Mouse (Mus musculus): ENCODE results near the gene Lgals9. TPM values are rescaled to one million over a fixed set of nuclear protein-coding genes. Genes with fewer than 3 reads are reported as not detected.

Lgals9 gene
- total RNA-seq, 2 experiments from 2014 or later: 73.6 to 478 TPM

DNA sequence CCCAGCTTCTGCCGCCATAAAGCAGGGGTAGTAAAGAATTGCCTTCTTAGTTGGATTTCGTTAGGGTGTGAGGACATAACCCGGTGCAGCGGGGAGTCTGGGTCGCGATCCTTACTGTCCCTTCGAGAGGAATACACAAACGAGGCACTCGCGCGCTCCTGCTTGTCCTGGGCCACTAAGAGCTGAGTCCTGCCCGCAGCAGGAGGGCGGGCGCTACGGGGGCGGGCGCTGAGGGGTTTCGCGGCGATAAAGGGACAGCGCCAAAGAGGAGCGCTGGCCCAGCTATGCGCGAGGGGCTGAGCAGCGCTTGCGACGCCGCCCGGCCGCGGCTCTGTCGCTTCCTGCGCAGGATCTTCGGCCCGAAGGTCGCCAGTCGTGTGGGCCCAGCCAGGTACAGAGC is 59.8 kb downstream of the Lgals9 start:
- peak; percentile 26; the same call in 1 of the 2 replicates for ATAC-seq (replicated peaks; ENCODE audit: poor library complexity)

DNA sequence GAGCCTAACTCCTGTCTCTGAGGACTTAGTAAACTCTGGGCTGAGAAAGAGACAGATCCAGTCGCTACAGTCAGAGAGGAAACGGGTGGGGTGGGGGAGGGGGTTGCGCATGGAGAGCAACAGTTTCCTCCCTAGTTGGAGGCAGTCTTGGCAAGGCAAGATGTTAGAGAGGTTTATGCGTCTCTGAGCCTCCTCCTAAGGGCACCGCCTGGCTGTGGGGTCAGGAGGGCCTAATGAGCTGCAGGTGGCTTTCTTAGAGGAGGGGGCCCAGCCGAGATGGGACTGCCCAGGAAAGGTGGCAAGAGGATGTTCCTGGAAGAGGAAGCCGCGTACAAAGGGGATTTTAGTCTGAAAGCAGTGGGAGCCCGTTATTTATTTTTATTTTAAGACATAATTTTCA is 60.6 kb downstream of the Lgals9 start:
- no peak for ATAC-seq (replicated peaks; ENCODE audit: poor library complexity)

DNA sequence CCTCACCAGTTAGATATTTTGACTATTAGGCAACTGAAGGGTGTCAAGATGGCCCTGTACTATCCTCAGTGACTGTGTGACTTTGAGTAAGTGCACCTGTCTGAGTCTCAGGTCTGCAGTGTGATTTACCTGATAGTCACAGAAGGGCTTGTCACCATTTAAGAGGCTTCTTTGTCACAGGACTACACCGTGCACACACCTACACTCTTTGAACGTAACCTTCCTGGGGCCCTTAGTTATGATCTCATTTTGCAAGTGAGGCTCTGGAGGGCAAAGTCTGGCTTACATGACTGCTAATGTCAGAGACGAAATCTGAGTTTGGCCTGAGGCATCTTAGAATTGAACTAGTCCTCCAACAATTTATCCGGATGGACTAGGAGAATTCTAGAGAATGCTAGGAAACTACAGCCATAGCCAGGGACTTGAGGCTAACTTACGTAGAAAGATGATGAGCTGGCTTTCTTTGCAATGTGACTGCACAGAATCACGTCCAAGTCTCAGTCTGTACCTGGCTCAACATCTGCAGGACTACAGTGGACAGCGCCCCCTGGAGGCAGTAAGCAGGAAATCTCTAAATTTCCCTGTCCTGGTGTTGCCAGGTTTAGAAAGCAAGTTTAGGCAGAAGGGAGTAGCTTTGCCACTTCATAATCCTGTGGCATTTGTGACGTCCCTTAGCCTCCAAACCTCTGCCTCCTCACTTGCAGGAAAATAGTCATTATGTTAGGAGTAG is 61.9 kb downstream of the Lgals9 start:
- ATAC-seq (replicated peaks; ENCODE audit: poor library complexity): peak; percentile 75

DNA sequence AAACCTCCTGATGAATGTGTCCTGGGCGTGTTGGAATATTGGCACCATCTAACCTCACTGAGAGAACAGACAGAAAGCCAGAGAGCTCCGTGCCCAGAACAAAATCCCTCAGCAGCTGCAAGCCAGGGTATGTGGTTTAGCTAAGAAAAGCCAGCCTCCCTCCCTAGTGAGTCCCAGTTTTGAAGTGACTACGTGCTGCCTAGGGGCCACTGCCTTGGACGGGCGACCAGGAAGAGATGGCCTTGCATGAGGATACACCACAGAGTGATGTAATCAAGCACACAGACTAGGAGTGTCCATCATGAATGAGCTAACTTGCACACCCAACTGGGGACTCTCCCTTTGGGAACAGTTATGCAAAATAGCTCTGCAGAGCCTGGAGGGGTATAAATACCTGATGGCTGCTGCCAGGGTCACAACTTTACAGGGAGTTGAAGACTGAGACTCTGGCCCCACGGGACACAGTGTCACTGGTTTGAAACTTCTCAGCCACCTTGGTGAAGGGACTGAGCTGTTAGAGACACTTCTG is 64.3 kb downstream of the Lgals9 start, which contains the start of gene Nos2:
Gene Nos2 (plus strand): TSS at position 377 of the 529 bp plus-strand sequence.
- peak; percentile 48 for ATAC-seq (replicated peaks; ENCODE audit: poor library complexity)

DNA sequence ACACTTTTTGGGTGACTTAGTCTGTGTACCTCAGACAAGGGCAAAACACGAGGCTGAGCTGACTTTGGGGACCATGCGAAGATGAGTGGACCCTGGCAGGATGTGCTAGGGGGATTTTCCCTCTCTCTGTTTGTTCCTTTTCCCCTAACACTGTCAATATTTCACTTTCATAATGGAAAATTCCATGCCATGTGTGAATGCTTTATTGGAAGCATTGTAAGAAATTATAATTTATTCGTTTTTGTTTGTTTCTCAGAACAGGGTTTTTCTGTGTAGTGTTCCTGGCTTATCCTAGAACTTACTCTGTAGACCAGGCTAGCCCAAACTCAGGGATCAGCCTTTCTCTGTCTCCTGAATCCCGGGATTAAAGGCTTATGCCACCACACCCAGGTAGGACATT is 65.0 kb downstream of the Lgals9 start:
- no peak for ATAC-seq (replicated peaks; ENCODE audit: poor library complexity)

DNA sequence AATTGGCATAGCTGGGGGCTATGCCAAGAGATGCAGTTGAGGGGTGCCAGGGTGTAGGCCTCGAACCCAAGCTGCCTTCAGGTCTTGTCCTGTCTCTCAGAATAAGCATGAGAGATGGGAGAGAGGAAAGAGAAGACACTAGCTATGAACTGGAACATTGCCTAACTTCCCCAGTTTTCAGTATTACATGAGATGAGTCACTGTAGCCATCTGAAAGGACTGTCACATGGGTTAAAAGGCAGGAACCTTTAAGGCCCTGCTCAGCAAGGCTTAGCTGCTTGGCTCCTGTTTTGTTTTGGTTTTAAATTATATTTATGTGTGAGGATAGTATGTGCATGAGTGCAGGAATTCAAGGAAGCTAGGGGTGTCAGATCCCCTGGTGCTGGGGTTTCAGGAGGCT is 68.3 kb downstream of the Lgals9 start:
- peak; percentile 61 for ATAC-seq (replicated peaks; ENCODE audit: poor library complexity)

DNA sequence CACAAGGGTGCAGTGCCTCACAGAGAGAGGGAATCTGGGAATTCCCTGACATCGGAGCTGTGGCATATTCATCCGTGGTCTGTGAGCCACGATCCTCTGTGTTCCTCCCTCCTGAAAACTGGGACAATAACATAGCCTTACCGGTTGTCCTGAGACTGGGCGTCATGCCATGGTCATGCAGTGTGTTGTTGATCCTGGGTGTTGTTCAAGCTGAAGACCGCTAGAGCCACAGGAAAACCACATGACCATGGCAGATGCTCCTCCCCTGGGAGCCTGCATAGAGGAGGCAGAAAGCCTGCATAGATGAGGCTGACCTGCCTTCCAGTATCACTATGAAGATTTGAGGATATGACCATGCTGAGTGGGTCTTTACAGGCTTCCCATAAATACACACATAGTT is 69.3 kb downstream of the Lgals9 start:
- ATAC-seq (replicated peaks; ENCODE audit: poor library complexity): peak; percentile 43; the same call in 1 of the 2 replicates

Other genes with a start within 250 kb of the Lgals9 start
- gene Ccnq, start 233.2 kb downstream of the Lgals9 start, total RNA-seq (2015): 36.4 and 39.5 TPM in 2 replicates
- 24.3 and 30.1 TPM in 2 replicates for gene Ccnq, start 233.2 kb downstream of the Lgals9 start, total RNA-seq (2017)
- 7.9 and 8.4 TPM in 2 replicates for gene Lyrm9, start 158.4 kb downstream of the Lgals9 start, total RNA-seq (2015)
- gene Lyrm9, start 158.4 kb downstream of the Lgals9 start, total RNA-seq (2017): 58.6 and 68.0 TPM in 2 replicates
- not detected in 2 replicates for gene Nos2, start 64.2 kb downstream of the Lgals9 start, total RNA-seq (2015)
- not detected in 2 replicates for gene Nos2, start 64.2 kb downstream of the Lgals9 start, total RNA-seq (2017)
- 7.1 and 8.7 TPM in 2 replicates for gene Ksr1, start 161.5 kb upstream of the Lgals9 start, total RNA-seq (2015)
- gene Ksr1, start 161.5 kb upstream of the Lgals9 start, total RNA-seq (2017): 6.0 and 7.2 TPM in 2 replicates